Mouse (Mus musculus) lung, postnatal 0 days (tissue): Measurements from ENCODE around the gene Bckdk. TPM values are rescaled to one million over a fixed set of nuclear protein-coding genes. Genes with fewer than 3 reads are reported as not detected.
"Not testable (repeated sequence)": the region's sequence is repeated elsewhere in the genome, so short reads cannot be mapped to it uniquely, and the experiment has no call there.

Source experiments
- ATAC-seq: fragments of 200-750 bp; cut with Nextera tagmentation; 2 replicates; pipeline ENCODE4 v1.8.0; 2017; ENCODE audit warnings: moderate library complexity
- DNase-seq: peaks from one replicate; pipeline ENCODE4 v3.0.0-alpha.2; 2016; ENCODE audit warnings: low spot score
- H3K27ac ChIP-seq: fragments of 300-500 bp; sonication (generic); 2 replicates; pipeline ENCODE4 v1.5.1; 2014; ENCODE audit warnings: antibody characterized with exemption, mild to moderate bottlenecking, low read length, mixed read lengths
- H3K27me3 ChIP-seq: fragments of 300-500 bp; sonication (generic); replicated peaks from 2 replicates; pipeline ENCODE4 v1.6.1; 2014; ENCODE audit warnings: low read length, mixed read lengths; ENCODE audit not compliant: insufficient read depth
- H3K36me3 ChIP-seq: fragments of 300-500 bp; sonication (generic); 2 replicates; pipeline ENCODE4 v1.6.1; 2014; ENCODE audit warnings: low read length, mixed read lengths; ENCODE audit not compliant: insufficient read depth
- H3K4me1 ChIP-seq: fragments of 300-500 bp; sonication (generic); 2 replicates; pipeline ENCODE4 v1.6.1; 2014; ENCODE audit warnings: antibody characterized with exemption, low read depth, low read length, mixed read lengths; ENCODE audit not compliant: insufficient read depth
- H3K4me2 ChIP-seq: fragments of 300-500 bp; sonication (generic); replicated peaks from 2 replicates; pipeline ENCODE4 v1.6.1; 2014; ENCODE audit warnings: low read depth, mild to moderate bottlenecking, low read length, moderate library complexity, mixed read lengths
- H3K4me3 ChIP-seq: fragments of 300-500 bp; sonication (generic); 2 replicates; pipeline ENCODE4 v1.5.1; 2014; ENCODE audit warnings: low read depth, low read length
- H3K9ac ChIP-seq: fragments of 300-500 bp; sonication (generic); replicated peaks from 2 replicates; pipeline ENCODE4 v1.6.1; 2014; ENCODE audit warnings: low read depth, mild to moderate bottlenecking
- H3K9me3 ChIP-seq: fragments of 300-500 bp; sonication (generic); 2 replicates; pipeline ENCODE4 v1.6.1; 2016; ENCODE audit warnings: low read length, mixed read lengths
- CTCF ChIP-seq: IDR thresholded peaks from 2 replicates; pipeline ENCODE4 v1.5.1; 2016; ENCODE audit warnings: antibody characterized with exemption, mild to moderate bottlenecking
- EP300 ChIP-seq: IDR thresholded peaks from 2 replicates; pipeline ENCODE4 v1.6.1; 2016; ENCODE audit warnings: antibody characterized with exemption, mild to moderate bottlenecking, control low read depth
- WGBS: fragments of 180-500 bp; shearing (Covaris S2); extraction: QIAGEN DNeasy Blood & Tissue Kit; methylation state at CpG from one replicate; pipeline ENCODE4 v1.1.7; 2014; 5-methylcytosine and 5-hydroxymethylcytosine counted together
- polyA plus RNA-seq: library from polyadenylated mRNA; unstranded; fragments of >200 nt; fragmentation: Nextera tagmentation; extraction: Ambion mirVana; gene quantifications from 2 replicates; pipeline ENCODE4 v1.2.1, GENCODE M21; 2015

Gene Bckdk
- polyA plus RNA-seq, 1 experiment from 2014 or later, result 81.2 TPM

- Histone ChIP-seq H3K4me2 (peak within 1 kb of the TSS; percentile 76), H3K36me3 (no peaks in the 10 kb centered on the region), H3K9ac (peak within 1 kb of the TSS; percentile 48), H3K27ac (peak within 1 kb of the TSS; percentile 79), H3K4me3 (peak within 1 kb of the TSS; percentile 64), H3K27me3 (no peaks in the 10 kb centered on the region), H3K9me3 (no peaks in the 10 kb centered on the region), H3K4me1 (peaks cover 6% of the 10 kb centered on the region; the same call in 1 of the 2 replicates)
- TF ChIP-seq CTCF (peak; percentile 67), EP300 (no peak)
- under 1% methylated on average over 26 of the region's 26 CpGs for WGBS
- ATAC-seq, result peak; percentile 98
- DNase-seq, result peak; percentile 99
Measured at GRCm38 (mm10) chr7:127895442-127895841, 8.4 kb upstream of the Bckdk start, which contains the start of the genes Gm21974 and Vkorc1. Gene Gm21974, minus strand, starts transcription at chr7:127895454. Gene Vkorc1, minus strand, starts transcription at chr7:127895617.

- not testable (repeated sequence) for H3K27ac ChIP-seq, H3K9ac ChIP-seq, H3K4me3 ChIP-seq, H3K4me1 ChIP-seq, H3K27me3 ChIP-seq, H3K36me3 ChIP-seq, H3K9me3 ChIP-seq, ATAC-seq, DNase-seq
- WGBS, result 65% methylated on average over 7 of the region's 7 CpGs
- H3K4me2 ChIP-seq, result peak overlapping the region; percentile 76; the same call in 1 of the 2 replicates
Measured at GRCm38 (mm10) chr7:127895891-127896290, 8.0 kb upstream of the Bckdk start.

GRCm38 (mm10) chr7:127896384-127896783 is 7.5 kb upstream of the Bckdk start:
- Histone ChIP-seq H3K9me3 (no peaks in the 10 kb centered on the region), H3K4me3 (no peak overlapping the region), H3K9ac (no peak overlapping the region), H3K4me1 (peaks cover 6% of the 10 kb centered on the region; the same call in 1 of the 2 replicates), H3K4me2 (no peak overlapping the region), H3K27ac (no peak overlapping the region), H3K27me3 (no peaks in the 10 kb centered on the region), H3K36me3 (no peaks in the 10 kb centered on the region)
- no peak for TF ChIP-seq EP300
- peak; percentile 75 for TF ChIP-seq CTCF
- peak; percentile 61 for DNase-seq
- ATAC-seq, result no peak
- WGBS, result 62% methylated on average over 13 of the region's 13 CpGs

- no peak for ATAC-seq
- TF ChIP-seq CTCF, result no peak
- no peak for TF ChIP-seq EP300
- H3K9ac ChIP-seq, result no peak overlapping the region
- peaks cover 6% of the 10 kb centered on the region; the same call in 1 of the 2 replicates for H3K4me1 ChIP-seq
- H3K36me3 ChIP-seq, result no peaks in the 10 kb centered on the region
- H3K9me3 ChIP-seq, result no peaks in the 10 kb centered on the region
- H3K27me3 ChIP-seq, result no peaks in the 10 kb centered on the region
- no peak overlapping the region for H3K4me2 ChIP-seq
- no peak overlapping the region for H3K27ac ChIP-seq
- 90% methylated on average over 7 of the region's 7 CpGs for WGBS
- H3K4me3 ChIP-seq, result no peak overlapping the region
- no peak for DNase-seq
Measured at GRCm38 (mm10) chr7:127897542-127897941, 6.3 kb upstream of the Bckdk start.

- DNase-seq (no peak), ATAC-seq (no peak)
- Histone ChIP-seq H3K9ac (no peak overlapping the region), H3K4me2 (no peak overlapping the region), H3K4me3 (no peak overlapping the region), H3K9me3 (no peaks in the 10 kb centered on the region), H3K36me3 (no peaks in the 10 kb centered on the region), H3K27me3 (no peaks in the 10 kb centered on the region), H3K4me1 (peaks cover 6% of the 10 kb centered on the region; the same call in 1 of the 2 replicates), H3K27ac (no peak overlapping the region)
- no peak for TF ChIP-seq CTCF
- no peak for TF ChIP-seq EP300
- 38% methylated on average over 10 of the region's 10 CpGs for WGBS
Measured at GRCm38 (mm10) chr7:127898179-127898956, 5.5 kb upstream of the Bckdk start.

- no peak overlapping the region for H3K27ac ChIP-seq
- DNase-seq (no peak), ATAC-seq (no peak)
- no peak overlapping the region for H3K9ac ChIP-seq
- H3K4me2 ChIP-seq, result no peak overlapping the region
- no peak overlapping the region for H3K4me3 ChIP-seq
- no peaks in the 10 kb centered on the region for H3K27me3 ChIP-seq
- no peaks in the 10 kb centered on the region for H3K36me3 ChIP-seq
- H3K4me1 ChIP-seq, result 0 out of 2 replicates have a peak, but pooled peaks cover 3% of the 10 kb centered on the region
- 16% methylated on average over 7 of the region's 7 CpGs for WGBS
- H3K9me3 ChIP-seq, result no peaks in the 10 kb centered on the region
- TF ChIP-seq CTCF (no peak), EP300 (no peak)
Measured at GRCm38 (mm10) chr7:127899997-127900396, 3.9 kb upstream of the Bckdk start.
